Mouse (Mus musculus) layer of hippocampus, postnatal 25 days (tissue): Measurements from ENCODE around the gene Rsbn1. TPM values are rescaled to one million over a fixed set of nuclear protein-coding genes. Genes with fewer than 3 reads are reported as not detected.

Experiments
- total RNA-seq, 2 experiments: library from RNA; stranded (reverse); gene quantifications; 2 replicates each; pipeline ENCODE4 v1.2.3; 2021

Gene Rsbn1
- total RNA-seq, 2 experiments from 2014 or later = 20.0 to 20.3 TPM

Other genes starting within 250 kb of the Rsbn1 start
- gene Olfml3, start 176.1 kb upstream of the Rsbn1 start, total RNA-seq = 10 to 100 TPM; 12.5 to 15.0 TPM
- gene Gm10964, start 174.8 kb upstream of the Rsbn1 start, total RNA-seq = not detected
- gene Hipk1, start 122.6 kb upstream of the Rsbn1 start, total RNA-seq = 100 to 1,000 TPM; 108 to 115 TPM
- 1 to 10 TPM; 8.5 to 9.3 TPM for gene Dclre1b, start 104.7 kb upstream of the Rsbn1 start, total RNA-seq
- 10 to 100 TPM; 15.3 to 18.6 TPM for gene Ap4b1, start 104.6 kb upstream of the Rsbn1 start, total RNA-seq
- under 1 TPM in 1 of 2 experiments, not detected in 1; 0.31 TPM for gene Gm43064, start 104.5 kb upstream of the Rsbn1 start, total RNA-seq
- 1 to 10 TPM; 1.5 to 1.6 TPM for gene Bcl2l15, start 81.5 kb upstream of the Rsbn1 start, total RNA-seq
- gene Ptpn22, start 54.3 kb upstream of the Rsbn1 start, total RNA-seq = under 1 TPM; 0.91 to 0.96 TPM
- gene Phtf1, start 54.0 kb downstream of the Rsbn1 start, total RNA-seq = 10 to 100 TPM; 38.7 to 46.7 TPM